Mouse (Mus musculus): Measurements from ENCODE around the gene 6030468B19Rik. TPM values are rescaled to one million over a fixed set of nuclear protein-coding genes. Genes with fewer than 3 reads are reported as not detected.
"Not testable (repeated sequence)": the region's sequence is repeated elsewhere in the genome, so short reads cannot be mapped to it uniquely, and the experiment has no call there.

Gene 6030468B19Rik
- total RNA-seq, 2 experiments from 2014 or later: not detected

- intact Hi-C loops (cut with DNase I): no loop called here
- DNase-seq: no peak
Measured at GRCm38 (mm10) chr11:117799174-117799573, 1.7 kb downstream of the 6030468B19Rik start.

- intact Hi-C loops (cut with DNase I): no loop called here
Measured at GRCm38 (mm10) chr11:117800038-117800437, 2.6 kb downstream of the 6030468B19Rik start.

GRCm38 (mm10) chr11:117801650-117802049 is 4.2 kb downstream of the 6030468B19Rik start:
- intact Hi-C loops (cut with DNase I): no loop called here
- DNase-seq: no peak

More at GRCm38 (mm10) chr11:117800038-117800437, 2.6 kb downstream of the 6030468B19Rik start:
- no peak for DNase-seq

DNA sequence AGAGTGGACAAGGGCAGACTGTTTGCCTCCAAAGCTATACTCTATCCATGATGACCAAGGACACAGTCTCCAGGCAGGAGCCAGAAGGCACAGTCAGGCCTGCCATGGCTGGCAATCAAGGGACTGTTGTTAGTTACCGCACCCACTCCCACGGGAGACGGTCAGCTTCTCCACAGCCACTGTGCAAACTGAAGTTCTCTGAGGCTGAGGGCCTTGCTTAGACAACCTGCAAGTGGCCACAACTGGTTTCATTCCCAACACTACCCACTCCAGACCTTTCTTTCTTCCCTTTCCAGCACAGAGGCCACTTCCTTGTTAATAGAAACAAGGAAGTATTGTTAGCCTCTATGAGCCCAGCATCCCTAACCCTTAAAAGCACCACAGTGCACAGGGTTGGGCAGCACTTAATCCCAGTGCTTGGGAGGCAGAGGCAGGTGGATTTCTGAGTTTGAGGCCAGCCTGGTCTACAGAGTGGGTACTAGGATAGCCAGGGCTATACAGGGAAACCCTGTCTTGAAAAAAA is 5.8 kb downstream of the 6030468B19Rik start:
- no peak for DNase-seq
- intact Hi-C loops (cut with DNase I): no loop called here

- DNase-seq: no peak
Measured at GRCm38 (mm10) chr11:117806781-117807180, 9.3 kb downstream of the 6030468B19Rik start.

DNA sequence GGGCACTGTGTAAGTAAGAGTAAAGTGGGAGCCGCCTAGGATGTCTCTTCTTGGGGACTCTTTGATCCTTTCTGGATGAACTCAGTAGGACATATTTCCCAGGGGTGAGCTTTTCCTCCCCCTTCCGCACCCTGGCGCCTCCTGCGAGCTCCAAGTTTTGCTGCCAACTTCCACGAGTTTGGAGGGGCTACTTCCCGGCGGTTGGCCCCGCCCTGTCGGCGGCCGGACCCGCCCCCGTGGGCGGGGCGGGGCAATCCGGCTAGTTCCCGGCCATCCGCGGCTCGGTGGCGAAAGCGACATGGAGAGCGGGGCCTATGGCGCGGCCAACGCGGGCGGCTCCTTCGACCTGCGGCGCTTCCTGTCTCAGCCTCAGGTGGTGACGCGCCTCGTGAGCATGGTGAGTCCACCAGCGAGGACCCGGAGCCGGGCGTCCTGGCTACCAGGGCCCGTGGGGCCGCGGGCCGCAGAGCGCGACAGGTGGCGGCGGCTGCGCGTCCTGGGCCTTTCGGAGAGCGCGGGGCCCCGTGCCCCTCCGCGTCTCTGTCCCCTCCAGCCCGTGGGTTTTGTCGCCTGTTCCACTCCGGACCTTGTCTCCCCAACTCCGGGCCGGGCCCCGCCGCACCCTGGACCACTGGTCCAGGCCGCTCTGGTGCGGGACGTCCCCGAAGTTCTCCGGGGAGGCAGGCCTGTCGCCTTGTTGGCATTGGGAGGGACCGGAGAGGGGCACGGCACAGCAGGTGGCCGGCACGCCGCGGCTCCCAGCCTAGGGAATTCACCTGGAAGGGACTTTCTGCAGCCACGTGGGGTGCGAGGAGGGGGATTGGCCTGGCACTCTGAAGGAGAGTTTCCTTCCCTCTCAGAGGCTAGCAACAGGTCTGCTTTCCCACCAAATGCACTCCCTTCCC is 12.2 kb downstream of the 6030468B19Rik start, which contains the start of the genes Gm20708 and Syngr2:
TSS of gene Gm20708 (plus strand) at position 262 of the 905 bp plus-strand sequence.
TSS of gene Syngr2 (plus strand) at position 262 of the 905 bp plus-strand sequence.
- peak; percentile 69 to 72 for DNase-seq
- intact Hi-C loops (cut with DNase I): no loop called here

More at GRCm38 (mm10) chr11:117806781-117807180, 9.3 kb downstream of the 6030468B19Rik start:
- intact Hi-C loops (cut with DNase I): no loop called here

- intact Hi-C loops (cut with DNase I): no loop called here
- peak; percentile 75 to 87 for DNase-seq
Measured at GRCm38 (mm10) chr11:117810401-117811046, 13.1 kb downstream of the 6030468B19Rik start.

GRCm38 (mm10) chr11:117813867-117814266 is 16.4 kb downstream of the 6030468B19Rik start:
- DNase-seq: no peak
- intact Hi-C loops (cut with DNase I): no loop called here

DNA sequence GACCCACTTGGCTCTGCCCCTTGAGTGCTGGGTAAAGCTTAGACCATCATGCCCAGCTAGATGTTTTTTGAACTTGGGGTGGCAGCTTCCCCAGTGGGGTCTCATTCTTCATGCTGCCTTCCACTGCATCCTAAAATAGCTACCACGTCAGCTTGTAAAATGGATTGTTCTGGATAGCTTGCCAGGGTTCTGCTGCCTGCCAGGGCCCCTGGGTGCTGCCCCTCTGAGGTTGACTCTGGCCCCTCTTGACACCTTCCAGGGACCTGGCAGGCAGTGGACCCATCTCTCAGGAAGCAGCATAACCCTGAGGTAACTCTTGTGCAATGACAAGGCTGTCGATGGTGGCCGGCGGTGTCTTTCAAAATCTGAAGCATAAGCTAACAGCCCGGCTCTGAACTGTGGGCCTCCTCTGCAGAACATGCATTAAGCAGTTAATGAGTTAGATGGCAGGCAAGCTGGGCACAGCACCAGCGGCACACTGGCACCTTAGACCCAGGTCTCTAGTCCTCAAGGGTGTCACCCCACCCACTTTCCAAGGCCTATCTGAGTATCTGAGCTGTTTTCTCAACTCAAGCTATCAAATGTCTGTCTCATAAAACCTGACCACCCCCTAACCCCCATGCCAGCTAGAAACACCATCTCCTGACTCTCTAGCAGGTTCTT is 17.4 kb downstream of the 6030468B19Rik start:
- intact Hi-C loops (cut with DNase I): no loop called here
- DNase-seq: no peak

DNA sequence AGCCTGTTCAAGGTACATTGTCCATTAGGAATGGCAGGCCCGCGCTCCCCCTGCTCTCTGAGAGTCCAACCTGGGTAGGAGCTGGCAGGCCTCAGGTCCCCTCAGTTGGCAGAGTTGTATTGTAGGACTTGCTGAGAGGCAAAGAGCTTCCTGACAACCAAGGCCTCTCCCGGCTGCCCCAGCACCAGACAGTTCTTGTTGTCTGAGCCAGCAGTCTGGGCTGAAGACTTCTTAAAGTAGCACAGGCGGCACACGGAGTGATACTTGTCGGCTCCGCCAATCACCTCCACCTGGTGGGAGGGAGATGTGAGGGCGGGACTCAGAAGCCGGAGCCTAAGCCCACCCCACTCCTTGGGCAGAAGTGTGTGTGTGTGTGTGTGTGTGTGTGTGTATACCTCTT is 18.4 kb downstream of the 6030468B19Rik start:
- DNase-seq; intact Hi-C loops (cut with DNase I): not testable (repeated sequence)

DNA sequence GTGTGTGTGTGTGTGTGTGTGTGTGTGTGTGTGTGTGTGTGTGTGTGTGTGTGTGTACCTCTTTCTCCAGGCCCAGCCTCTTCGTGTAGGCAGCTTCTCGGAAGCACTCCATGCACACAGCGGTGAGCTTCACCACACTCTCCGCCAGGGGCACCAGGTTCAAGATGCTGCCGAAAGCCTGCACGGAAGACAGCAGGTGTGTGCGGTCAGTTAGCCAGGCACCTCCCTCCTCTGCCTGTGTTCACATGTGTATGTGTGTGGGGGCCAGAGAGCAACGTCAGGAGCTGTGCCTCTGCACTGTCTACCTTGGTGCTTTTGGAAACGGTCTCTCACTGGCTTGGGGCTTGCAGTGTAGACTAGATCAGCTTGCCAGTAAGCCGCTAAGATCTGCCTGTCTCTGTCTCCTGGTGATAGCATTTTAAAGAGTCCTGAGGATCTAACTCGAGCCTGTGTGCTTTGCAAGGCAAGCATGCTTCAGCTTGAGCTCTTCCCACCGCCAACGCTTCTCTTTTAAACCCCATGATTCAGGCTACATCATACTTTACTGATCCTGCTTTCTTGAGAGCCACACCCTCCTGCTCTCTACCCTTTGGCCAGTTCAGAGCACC is 19.0 kb downstream of the 6030468B19Rik start:
- no peak for DNase-seq
- intact Hi-C loops (cut with DNase I): no loop called here

GRCm38 (mm10) chr11:117819095-117819494 is 21.6 kb downstream of the 6030468B19Rik start:
- DNase-seq: peak; percentile 46 to 50
- intact Hi-C loops (cut with DNase I): no loop called here

- intact Hi-C loops (cut with DNase I): no loop called here
- DNase-seq: no peak
Measured at GRCm38 (mm10) chr11:117820173-117820572, 22.7 kb downstream of the 6030468B19Rik start.

- no peak for DNase-seq
- intact Hi-C loops (cut with DNase I): no loop called here
Measured at GRCm38 (mm10) chr11:117821868-117822267, 24.4 kb downstream of the 6030468B19Rik start.

GRCm38 (mm10) chr11:117822728-117823241 is 25.3 kb downstream of the 6030468B19Rik start:
- intact Hi-C loops (cut with DNase I): no loop called here
- peak in 1 of 2 experiments; percentile 28 for DNase-seq

GRCm38 (mm10) chr11:117823411-117823810 is 26.0 kb downstream of the 6030468B19Rik start:
- intact Hi-C loops (cut with DNase I): no loop called here
- no peak for DNase-seq

- DNase-seq: peak; percentile 72 to 78
- intact Hi-C loops (cut with DNase I): no loop called here
Measured at GRCm38 (mm10) chr11:117824060-117824969, 26.9 kb downstream of the 6030468B19Rik start.

DNA sequence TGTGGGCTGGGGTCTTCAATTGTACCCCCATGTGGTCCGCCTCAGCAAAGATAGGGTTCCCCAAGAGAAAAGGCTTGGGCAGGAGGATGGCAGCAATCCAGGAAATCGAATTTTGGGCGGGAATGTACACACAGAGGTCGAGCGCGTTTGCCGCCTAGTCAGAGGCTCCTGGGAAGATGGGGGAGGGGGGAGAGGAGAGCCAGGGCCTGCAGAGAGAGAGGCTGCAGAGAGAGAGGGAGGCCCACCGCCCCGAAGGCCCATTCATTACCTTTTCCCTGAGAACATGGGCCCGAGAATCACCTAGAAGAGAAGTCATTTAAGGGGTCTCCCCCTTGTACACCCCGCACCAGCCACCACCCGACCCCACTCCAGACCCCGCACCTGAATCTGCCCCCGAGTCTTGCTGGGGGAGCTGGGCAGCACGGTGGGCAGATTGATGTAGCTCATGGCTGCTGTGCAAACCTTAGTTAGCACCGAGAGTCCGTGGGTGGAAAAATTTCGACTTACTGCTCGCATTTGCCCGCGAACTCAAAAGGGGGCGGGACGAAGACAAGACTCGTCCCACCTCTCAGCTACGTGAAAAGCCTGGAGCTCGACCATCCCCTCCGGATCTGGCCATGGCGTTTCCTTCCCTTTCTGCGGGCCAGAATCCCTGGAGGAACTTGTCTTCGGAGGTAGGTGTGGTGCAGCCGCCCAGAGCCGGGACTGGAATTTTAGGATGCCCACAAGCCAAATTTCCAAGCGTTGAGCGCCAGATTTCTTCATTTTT is 28.1 kb downstream of the 6030468B19Rik start, which contains the start of the genes Afmid and Tk1:
TSS of gene Afmid (plus strand) at position 592 of the 769 bp plus-strand sequence.
TSS of gene Tk1 (minus strand) at position 760 of the 769 bp plus-strand sequence.
- DNase-seq: peak; percentile 53 to 57
- intact Hi-C loops (cut with DNase I): loop anchor here (1.0 to 5.0 kb wide), 4 partner anchors 35 to 593 kb away; no protein-coding TSS in a partner anchor
